Mouse (Mus musculus) thymus, postnatal 36 days (tissue): ENCODE measurements around the gene Gnb3.
"Not testable (repeated sequence)": the region's sequence is repeated elsewhere in the genome, so short reads cannot be mapped to it uniquely, and the experiment has no call there.

ENCODE experiments used
- DNase-seq, 2 experiments: peaks; one replicate each; pipeline ENCODE4 v3.0.0; 2022; ENCODE audit warnings: mixed read lengths in 2 of 2

The Gnb3 gene

DNA sequence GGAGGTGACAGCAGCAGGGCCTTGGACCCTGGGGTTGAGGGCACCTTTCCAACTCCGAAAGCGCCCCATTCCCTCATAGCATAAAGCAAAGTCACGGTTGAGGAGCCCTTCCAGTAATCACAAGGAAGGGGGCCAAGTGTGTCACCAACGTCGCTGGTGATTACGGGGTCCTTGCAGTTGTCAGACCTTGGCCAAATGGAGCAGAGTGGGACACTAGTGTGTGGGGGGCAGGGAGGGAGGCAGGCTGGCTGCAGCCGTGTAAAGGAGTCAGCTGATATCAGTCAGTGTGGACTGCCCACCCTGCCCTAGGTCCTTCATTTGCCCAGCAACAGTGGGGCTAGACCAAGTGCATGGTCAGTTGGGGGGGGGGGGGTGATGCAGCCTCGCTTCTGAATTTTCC is 25.6 kb downstream of the Gnb3 start:
- no peak for DNase-seq

GRCm38 (mm10) chr6:124813933-124814332 is 26.1 kb downstream of the Gnb3 start, which contains the start of gene Tpi1:
Gene Tpi1, minus strand, starts transcription at chr6:124814296.
- peak; percentile 81 to 82 for DNase-seq

DNA sequence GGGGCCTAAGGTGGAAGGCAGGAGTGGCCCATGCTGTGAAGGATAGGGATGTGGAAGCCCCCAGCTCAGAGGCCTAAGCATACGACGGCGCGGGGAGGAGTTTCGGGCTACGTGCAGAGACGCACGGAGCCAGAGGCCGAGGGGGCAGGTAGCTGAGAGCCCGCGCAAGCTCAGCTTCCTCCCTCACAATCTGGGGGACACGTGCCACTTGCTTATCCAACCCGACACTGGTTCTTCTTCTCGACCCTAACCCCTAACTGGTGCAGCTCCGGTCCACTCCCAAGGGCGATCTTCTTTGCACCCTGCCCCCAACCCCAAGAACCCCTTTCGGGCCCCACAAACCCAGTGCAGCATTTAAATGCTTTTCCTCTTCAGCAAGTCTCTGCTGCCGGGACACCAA is 26.6 kb downstream of the Gnb3 start:
- DNase-seq: peak; percentile 67 to 78

- DNase-seq: no peak
Observed at GRCm38 (mm10) chr6:124812848-124813247, 27.2 kb downstream of the Gnb3 start.

DNA sequence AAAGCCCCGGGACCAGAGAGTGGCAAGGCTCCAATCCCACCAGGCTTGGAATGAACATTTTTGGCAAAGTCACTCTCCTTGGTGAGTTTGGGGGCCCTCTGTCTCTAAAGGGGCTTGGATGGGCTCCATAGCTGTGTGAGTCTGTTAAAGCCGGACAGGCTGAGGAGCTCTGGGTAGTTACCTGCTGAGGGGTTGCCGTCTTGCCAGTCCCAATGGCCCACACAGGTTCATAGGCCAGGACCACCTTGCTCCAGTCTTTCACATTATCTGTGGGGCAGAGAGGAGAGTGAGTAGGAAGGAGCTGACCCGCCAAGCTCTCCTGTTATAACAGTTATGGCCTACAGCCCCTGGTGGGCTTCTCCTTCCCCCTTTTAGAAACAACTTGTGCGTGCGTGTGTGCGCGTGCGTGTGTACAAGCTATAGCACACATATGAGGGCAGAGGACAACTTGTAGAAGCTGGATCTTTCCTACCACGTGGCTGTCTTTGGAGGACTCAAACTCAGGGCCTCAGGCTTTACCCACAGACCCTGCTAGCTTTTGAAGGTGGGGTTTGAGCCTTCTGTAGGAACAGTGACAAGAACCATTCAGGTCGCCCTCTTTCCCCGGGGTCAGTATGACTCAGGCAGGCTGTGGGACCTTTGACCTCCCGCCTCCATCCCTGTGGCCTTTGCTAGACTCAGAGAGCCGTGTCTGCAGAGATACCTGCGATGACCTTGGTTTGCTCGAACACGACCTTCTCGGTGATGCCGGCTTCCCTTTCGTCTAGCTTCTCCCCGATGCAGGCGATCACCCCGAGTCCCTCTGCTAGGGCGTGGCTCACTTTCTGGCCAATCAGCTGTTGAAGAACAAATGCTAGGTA is 28.1 kb downstream of the Gnb3 start:
- no peak for DNase-seq

DNA sequence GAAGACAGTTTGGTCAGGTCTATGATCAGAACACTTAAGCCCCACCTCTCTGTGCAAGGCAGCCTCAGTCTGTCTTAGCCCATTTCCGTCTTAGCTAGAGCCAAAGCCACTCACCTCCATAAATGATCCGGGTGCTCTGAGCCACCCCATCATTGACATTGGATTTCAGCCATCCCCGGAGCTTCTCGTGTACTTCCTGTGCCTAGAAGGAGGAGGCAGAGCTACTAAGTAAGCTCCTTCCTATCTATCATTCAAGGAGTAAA is 28.7 kb downstream of the Gnb3 start:
- DNase-seq: no peak

GRCm38 (mm10) chr6:124810566-124811402 is 29.3 kb downstream of the Gnb3 start:
- not testable (repeated sequence) for DNase-seq

- no peak for DNase-seq
Observed at GRCm38 (mm10) chr6:124809775-124810538, 30.1 kb downstream of the Gnb3 start.

- DNase-seq: peak; percentile 76
Observed at GRCm38 (mm10) chr6:124809052-124809774, 30.9 kb downstream of the Gnb3 start.

DNA sequence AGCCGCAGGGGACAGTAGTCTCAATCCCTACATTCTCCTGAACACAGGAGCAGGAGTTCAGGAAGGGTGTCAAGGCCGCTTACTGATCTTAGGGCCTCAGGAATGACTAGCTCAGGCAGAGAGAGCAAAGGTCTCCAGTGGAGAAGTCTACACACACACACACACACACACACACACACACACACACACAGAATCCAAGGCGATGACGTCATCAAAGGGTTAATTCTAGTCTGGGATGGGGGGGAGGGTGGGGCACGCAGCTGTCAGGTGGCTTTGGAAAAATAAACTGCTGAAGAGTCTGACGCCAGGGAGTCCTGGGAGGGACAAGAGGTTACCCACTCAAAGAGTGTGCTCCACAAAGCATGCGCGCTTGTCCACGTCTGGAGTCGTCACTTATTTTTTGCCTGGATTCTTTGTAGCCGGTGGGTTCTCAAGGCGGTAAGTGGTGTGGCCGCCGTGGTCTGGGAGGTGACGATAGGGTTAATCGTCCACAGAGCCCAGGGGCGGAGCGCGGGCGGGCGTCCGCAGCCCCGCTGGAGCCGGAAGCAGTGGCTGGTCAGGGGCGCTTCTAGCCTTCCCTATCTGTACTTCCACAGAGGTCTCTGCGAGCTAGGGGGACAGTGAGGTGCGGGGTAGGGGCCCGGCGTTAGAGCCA is 31.6 kb downstream of the Gnb3 start, which contains the start of gene Spsb2:
Spsb2 (plus strand) TSS at position 304 of the 655 bp plus-strand sequence.
- DNase-seq: peak; percentile 35 to 43

DNA sequence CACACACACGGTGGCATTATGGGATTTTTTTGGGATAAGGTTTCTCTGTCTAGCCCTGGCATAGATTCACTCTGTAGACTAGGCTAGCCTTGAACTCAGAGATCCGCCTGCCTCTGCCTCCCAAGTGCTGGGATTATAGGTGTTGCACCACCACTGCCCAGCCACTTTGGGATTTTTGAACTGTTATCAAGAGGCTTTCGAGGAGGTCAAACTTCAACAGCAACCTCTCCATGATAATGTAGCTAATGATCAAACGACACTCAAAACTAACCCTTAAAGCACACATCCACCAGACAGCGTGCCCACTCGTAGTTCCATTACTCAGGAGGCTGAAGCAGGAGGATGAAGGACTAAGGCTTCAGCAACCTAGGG is 32.1 kb downstream of the Gnb3 start:
- DNase-seq: no peak

- DNase-seq: no peak
Observed at GRCm38 (mm10) chr6:124807366-124807765, 32.7 kb downstream of the Gnb3 start.

GRCm38 (mm10) chr6:124806446-124807140 is 33.5 kb downstream of the Gnb3 start:
- DNase-seq: no peak

- peak; percentile 66 to 77 for DNase-seq
Observed at GRCm38 (mm10) chr6:124805341-124806321, 34.4 kb downstream of the Gnb3 start.

- no peak for DNase-seq
Observed at GRCm38 (mm10) chr6:124804341-124804740, 35.7 kb downstream of the Gnb3 start.

GRCm38 (mm10) chr6:124803691-124804090 is 36.4 kb downstream of the Gnb3 start:
- not testable (repeated sequence) for DNase-seq

- DNase-seq: no peak
Observed at GRCm38 (mm10) chr6:124803061-124803460, 37.0 kb downstream of the Gnb3 start.

DNA sequence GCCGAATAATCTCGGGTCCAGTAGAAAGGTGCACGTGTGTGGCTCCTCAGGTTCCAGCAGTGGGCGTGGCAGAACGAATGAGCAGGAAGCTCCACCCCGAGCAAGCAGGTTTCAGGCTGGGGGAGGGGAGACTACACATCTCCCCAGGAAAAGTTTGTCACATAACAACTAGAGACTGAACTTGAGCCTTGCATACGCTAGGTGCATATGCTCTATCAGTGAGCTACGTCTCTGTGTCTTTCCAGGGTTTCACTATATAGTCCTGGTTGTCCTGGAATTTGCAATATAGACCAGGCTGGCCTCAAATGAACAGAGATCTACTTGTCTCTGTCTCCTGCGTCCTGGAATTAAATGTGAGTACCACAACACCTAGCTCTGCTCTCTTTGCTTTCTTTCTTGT is 37.7 kb downstream of the Gnb3 start:
- not testable (repeated sequence) for DNase-seq

GRCm38 (mm10) chr6:124796200-124796599 is 43.9 kb downstream of the Gnb3 start:
- DNase-seq: no peak

DNA sequence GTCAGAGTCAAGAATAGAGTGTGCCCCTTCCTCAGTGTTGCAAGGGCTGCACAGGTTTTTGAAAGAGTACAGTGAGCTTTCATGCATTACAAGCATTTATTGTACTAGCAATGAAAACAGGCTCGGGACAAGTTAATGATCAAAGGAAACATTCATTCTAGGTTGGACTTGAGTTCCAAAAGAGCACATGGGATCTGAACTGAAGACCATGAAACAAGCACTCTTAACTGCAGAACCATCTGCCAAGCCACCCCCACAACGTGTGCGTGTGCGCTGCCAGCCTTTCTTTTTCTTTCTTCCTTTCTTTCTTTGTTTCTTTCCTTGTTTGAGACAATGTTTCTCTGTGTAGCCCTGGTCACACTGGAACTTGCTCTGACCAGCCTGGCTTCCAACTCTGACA is 44.3 kb downstream of the Gnb3 start:
- DNase-seq: no peak
